Mouse (Mus musculus) CH12.LX (cell line): Measurements from ENCODE around the gene Shisa8. TPM values are rescaled to one million over a fixed set of nuclear protein-coding genes. Genes with fewer than 3 reads are reported as not detected.
A peak's percentile ranks its signal among the peaks of the same experiment; 100 is the strongest.

Experiments used
- DNase-seq: peaks from one replicate; pipeline ENCODE4 v3.0.0-alpha.2; 2013; ENCODE audit errors: extremely low read depth
- H3K27ac ChIP-seq: 2 replicates; pipeline ENCODE4 v1.5.1; 2012; ENCODE audit warnings: low read depth, mild to moderate bottlenecking, control low read depth, moderate library complexity; ENCODE audit not compliant: insufficient read depth
- H3K27me3 ChIP-seq: replicated peaks from 2 replicates; pipeline ENCODE3; 2012; ENCODE audit warnings: inconsistent platforms
- H3K36me3 ChIP-seq, 2 experiments: replicated peaks in 1 of 2; 2 replicates each; pipeline versions ENCODE3 to v1.6.1; 2012; ENCODE audit warnings: inconsistent platforms in 1 of 2, low read length in 1 of 2, mild to moderate bottlenecking in 1 of 2, mixed read lengths in 1 of 2, moderate library complexity in 1 of 2; ENCODE audit not compliant: control insufficient read depth in 1 of 2, insufficient read depth in 1 of 2
- H3K4me1 ChIP-seq, 2 experiments: 2 replicates each; pipeline ENCODE4 v1.6.1; 2012; ENCODE audit warnings: inconsistent platforms in 1 of 2, moderate library complexity in 1 of 2; ENCODE audit not compliant: insufficient read depth in 2 of 2, control insufficient read depth in 1 of 2
- H3K4me2 ChIP-seq: 2 replicates; pipeline ENCODE4 v1.6.1; 2012; ENCODE audit warnings: low read depth, mild to moderate bottlenecking, control low read depth; ENCODE audit not compliant: poor library complexity, insufficient read depth, severe bottlenecking
- H3K4me3 ChIP-seq, 3 experiments: fragments of 150-350 bp in 1 of 3; sonication (generic) in 1 of 3; replicated peaks in 1 of 3; 2 replicates each; pipeline versions ENCODE3 to v1.5.1; 2011 to 2012; ENCODE audit warnings: low read depth in 2 of 3, low read length in 2 of 3, mild to moderate bottlenecking in 2 of 3, moderate library complexity in 2 of 3, control low read depth in 1 of 3, improper control_type of control experiment in 1 of 3, inconsistent platforms in 1 of 3, mixed read lengths in 1 of 3; ENCODE audit not compliant: poor library complexity in 1 of 3
- H3K79me2 ChIP-seq: replicated peaks from 2 replicates; pipeline ENCODE4 v1.6.1; 2012; ENCODE audit warnings: mild to moderate bottlenecking, moderate library complexity; ENCODE audit not compliant: control insufficient read depth, poor library complexity, insufficient read depth, severe bottlenecking; ENCODE audit errors: extremely low read depth
- H3K9ac ChIP-seq: 2 replicates; pipeline ENCODE4 v1.6.1; 2012; ENCODE audit warnings: low read depth, mild to moderate bottlenecking, control low read depth, moderate library complexity; ENCODE audit not compliant: insufficient read depth
- H3K9me3 ChIP-seq: replicated peaks from 2 replicates; pipeline ENCODE3; 2012; ENCODE audit warnings: low read length, inconsistent platforms, mixed read lengths
- BHLHE40 ChIP-seq: IDR thresholded peaks from 2 replicates; pipeline ENCODE4 v1.6.1; 2011; ENCODE audit warnings: mild to moderate bottlenecking, low read depth, low read length, improper control_type of control experiment
- CHD2 ChIP-seq: IDR thresholded peaks from 2 replicates; pipeline ENCODE4 v1.6.1; 2011; ENCODE audit warnings: low read length, improper control_type of control experiment
- CTCF ChIP-seq, 2 experiments: IDR thresholded peaks in 1 of 2; conservative IDR thresholded peaks in 1 of 2; 2 replicates each; pipeline ENCODE4 v1.5.1; 2011 to 2012; ENCODE audit warnings: low read depth in 2 of 2, low read length in 2 of 2, improper control_type of control experiment in 1 of 2, inconsistent platforms in 1 of 2, mild to moderate bottlenecking in 1 of 2, moderate library complexity in 1 of 2
- EP300 ChIP-seq: IDR thresholded peaks from 2 replicates; pipeline ENCODE4 v1.6.1; 2011; ENCODE audit warnings: low read length, improper control_type of control experiment
- ETS1 ChIP-seq: conservative IDR thresholded peaks from 2 replicates; pipeline ENCODE4 v1.6.1; 2012; ENCODE audit warnings: low read depth, mild to moderate bottlenecking, inconsistent platforms, low read length, improper control_type of control experiment, moderate library complexity
- HCFC1 ChIP-seq: IDR thresholded peaks from 2 replicates; pipeline ENCODE4 v1.6.1; 2012; ENCODE audit warnings: low read depth, mild to moderate bottlenecking, inconsistent platforms, low read length, improper control_type of control experiment
- IRF4 ChIP-seq: IDR thresholded peaks from 2 replicates; pipeline ENCODE4 v1.6.1; 2014; ENCODE audit warnings: low read depth, mild to moderate bottlenecking, inconsistent platforms, low read length, improper control_type of control experiment
- MAX ChIP-seq: IDR thresholded peaks from 2 replicates; pipeline ENCODE4 v1.6.1; 2011; ENCODE audit warnings: low read length, improper control_type of control experiment
- NELFE ChIP-seq: IDR thresholded peaks from 2 replicates; pipeline ENCODE4 v1.6.1; 2011; ENCODE audit warnings: low read depth, low read length, improper control_type of control experiment
- NRF1 ChIP-seq: IDR thresholded peaks from 2 replicates; pipeline ENCODE4 v1.6.1; 2014; ENCODE audit warnings: low read depth, mild to moderate bottlenecking, inconsistent platforms, low read length, improper control_type of control experiment, moderate library complexity
- PAX5 ChIP-seq: IDR thresholded peaks from 2 replicates; pipeline ENCODE4 v1.6.1; 2012; ENCODE audit warnings: low read length, inconsistent platforms, mixed read lengths
- POLR2A ChIP-seq: IDR thresholded peaks from 2 replicates; pipeline ENCODE4 v1.6.1; 2011; ENCODE audit warnings: low read depth, mild to moderate bottlenecking, improper control_type of control experiment, low read length
- RAD21 ChIP-seq: IDR thresholded peaks from 2 replicates; pipeline ENCODE4 v1.6.1; 2011; ENCODE audit warnings: low read depth, mild to moderate bottlenecking, low read length, improper control_type of control experiment, moderate library complexity
- RCOR1 ChIP-seq: conservative IDR thresholded peaks from 2 replicates; pipeline ENCODE4 v1.6.1; 2012; ENCODE audit warnings: low read depth, mild to moderate bottlenecking, inconsistent platforms, low read length, improper control_type of control experiment
- SIN3A ChIP-seq: IDR thresholded peaks from 2 replicates; pipeline ENCODE4 v1.6.1; 2012; ENCODE audit warnings: low read length, improper control_type of control experiment, inconsistent platforms
- TCF12 ChIP-seq: IDR thresholded peaks from 2 replicates; pipeline ENCODE4 v1.6.1; 2014; ENCODE audit warnings: low read depth, mild to moderate bottlenecking, inconsistent platforms, low read length, improper control_type of control experiment
- UBTF ChIP-seq: IDR thresholded peaks from 2 replicates; pipeline ENCODE4 v1.6.1; 2012; ENCODE audit warnings: low read depth, mild to moderate bottlenecking, inconsistent platforms, low read length, improper control_type of control experiment, moderate library complexity
- USF1 ChIP-seq: IDR thresholded peaks from 2 replicates; pipeline ENCODE4 v1.6.1; 2014; ENCODE audit warnings: low read depth, mild to moderate bottlenecking, inconsistent platforms, low read length, improper control_type of control experiment
- ZC3H11A ChIP-seq: IDR thresholded peaks from 2 replicates; pipeline ENCODE4 v1.6.1; 2012; ENCODE audit warnings: low read depth, mild to moderate bottlenecking, inconsistent platforms, low read length, improper control_type of control experiment
- ZKSCAN1 ChIP-seq: IDR thresholded peaks from 2 replicates; pipeline ENCODE4 v1.6.1; 2012; ENCODE audit warnings: low read depth, inconsistent platforms, low read length, improper control_type of control experiment, borderline replicate concordance
- ZMIZ1 ChIP-seq: IDR thresholded peaks from 2 replicates; pipeline ENCODE4 v1.6.1; 2012; ENCODE audit warnings: low read depth, mild to moderate bottlenecking, inconsistent platforms, low read length, improper control_type of control experiment
- dilution Hi-C: fragments of 300-500 bp; cut with MboI; formaldehyde crosslinking; loops from 2 replicates; pipeline ENCODE4 v1.14.3; 2020; ENCODE audit warnings: low sequenced_read_pairs; ENCODE audit not compliant: extremely low pct_unique_long_range_greater_than_20kb, extremely low pct_ligation_motif_present
- in situ Hi-C: fragments of 300-500 bp; cut with MboI; formaldehyde crosslinking; loops from 3 replicates; pipeline ENCODE4 v1.14.3; 2019; ENCODE audit warnings: low sequenced_read_pairs, low pct_ligation_motif_present, low pct_unique_long_range_greater_than_20kb, mixed read lengths
- polyA plus RNA-seq: library from polyadenylated mRNA; unstranded; fragments of >175 nt; gene quantifications from 2 replicates; pipeline ENCODE4 v1.2.1, GENCODE M21; 2012; ENCODE audit warnings: low read depth; ENCODE audit not compliant: insufficient read length
- total RNA-seq, 2 experiments: library from RNA; depleted of rRNA; stranded (reverse); fragments of 300-350 nt in 1 of 2; fragments of >200 nt in 1 of 2; gene quantifications; 2 replicates each; pipeline ENCODE4 v1.2.3; 2012 to 2014

Shisa8 gene
- total and polyA plus RNA-seq, 3 experiments, result 83.4 to 159 (median 103) TPM

GRCm38 (mm10) chr15:82255248-82255647 lies 42.6 kb upstream of the Shisa8 start:
- dilution Hi-C loops, result no loop called here
- Histone ChIP-seq H3K4me1 (peaks cover 8 to 17% of the 10 kb centered on the region in 2 experiments), H3K9me3 (peaks cover 18% of the 10 kb centered on the region), H3K27me3 (peaks cover 61% of the 10 kb centered on the region), H3K36me3 (no peaks in the 10 kb centered on the region), H3K27ac (no peak overlapping the region), H3K9ac (no peak overlapping the region), H3K4me3 (no peak overlapping the region), H3K79me2 (no peaks in the 10 kb centered on the region), H3K4me2 (no peak overlapping the region)
- in situ Hi-C loops, result loop anchor here (25.0 kb wide), 1 partner anchor 832 kb away; the partner anchor contains the start of gene Serhl
- DNase-seq, result no peak
- TF ChIP-seq CHD2 (no peak), MAX (no peak), UBTF (no peak), CTCF (conservative IDR thresholded peaks at IDR 0.05 in 1 of 2, IDR thresholded peaks at IDR 0.05 in 1 of 2; ENCODE audit: low read depth in 2 of 2, low read length in 2 of 2) (peak in 1 of 2 experiments; percentile 54; a peak in 2 of 4 replicates), NELFE (no peak)

GRCm38 (mm10) chr15:82252097-82252496 lies 39.5 kb upstream of the Shisa8 start, which contains the start of gene 1500009C09Rik:
Gene 1500009C09Rik, plus strand, starts transcription at chr15:82252397.
- Histone ChIP-seq H3K4me2 (no peak within 1 kb of the TSS), H3K9ac (no peak within 1 kb of the TSS), H3K4me1 (peaks cover 8 to 14% of the 10 kb centered on the region in 2 experiments), H3K27ac (no peak within 1 kb of the TSS), H3K4me3 (no peak within 1 kb of the TSS), H3K9me3 (peaks cover 9% of the 10 kb centered on the region), H3K27me3 (peaks cover 34% of the 10 kb centered on the region), H3K36me3 (no peaks in the 10 kb centered on the region), H3K79me2 (no peaks in the 10 kb centered on the region)
- no peak for DNase-seq
- no peak for TF ChIP-seq RAD21
- no peak for TF ChIP-seq MAX
- TF ChIP-seq TCF12, result no peak
- TF ChIP-seq ETS1, result no peak
- TF ChIP-seq USF1, result no peak
- no peak for TF ChIP-seq ZMIZ1
- no peak for TF ChIP-seq EP300
- no peak for TF ChIP-seq ZC3H11A
- TF ChIP-seq ZKSCAN1, result no peak
- no peak for TF ChIP-seq BHLHE40
- no peak for TF ChIP-seq NRF1
- no peak for TF ChIP-seq CTCF (conservative IDR thresholded peaks at IDR 0.05 in 1 of 2, IDR thresholded peaks at IDR 0.05 in 1 of 2; ENCODE audit: low read depth in 2 of 2, low read length in 2 of 2)
- TF ChIP-seq PAX5, result no peak
- no peak for TF ChIP-seq POLR2A
- no peak for TF ChIP-seq IRF4
- no peak for TF ChIP-seq SIN3A
- no peak for TF ChIP-seq HCFC1
- TF ChIP-seq RCOR1, result no peak
- dilution Hi-C loops, result no loop called here
- in situ Hi-C loops, result loop anchor here (25.0 kb wide), 1 partner anchor 835 kb away; the partner anchor contains the start of gene Serhl
